Mouse (Mus musculus): ENCODE measurements around the gene Gpr55. TPM values are rescaled to one million over a fixed set of nuclear protein-coding genes. Genes with fewer than 3 reads are reported as not detected.

Gpr55 gene
- total RNA-seq, 2 experiments from 2014 or later = 0.11 TPM

DNA sequence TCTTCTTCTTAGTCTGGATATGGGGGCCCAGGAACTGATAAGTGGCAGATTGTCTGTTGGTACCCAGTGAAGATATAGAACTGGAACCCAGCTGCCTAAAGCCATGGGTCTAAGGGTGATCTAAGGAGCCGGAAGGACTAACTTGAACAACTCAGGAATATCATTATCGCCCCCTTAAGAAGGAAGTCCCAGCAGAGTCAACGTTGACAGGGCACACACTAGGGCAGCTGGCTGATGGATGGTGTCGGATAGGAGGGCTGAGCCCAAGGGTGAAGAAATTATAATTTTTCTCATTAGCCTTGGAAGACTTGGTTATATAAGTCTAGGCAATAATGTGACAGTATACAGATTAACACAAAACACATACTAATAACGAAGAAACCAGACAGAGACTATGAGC is 64.7 kb downstream of the Gpr55 start:
- DNase-seq (ENCODE audit: low spot score in 2 of 2) = no peak
- intact Hi-C loops (cut with DNase I) = no loop called here

DNA sequence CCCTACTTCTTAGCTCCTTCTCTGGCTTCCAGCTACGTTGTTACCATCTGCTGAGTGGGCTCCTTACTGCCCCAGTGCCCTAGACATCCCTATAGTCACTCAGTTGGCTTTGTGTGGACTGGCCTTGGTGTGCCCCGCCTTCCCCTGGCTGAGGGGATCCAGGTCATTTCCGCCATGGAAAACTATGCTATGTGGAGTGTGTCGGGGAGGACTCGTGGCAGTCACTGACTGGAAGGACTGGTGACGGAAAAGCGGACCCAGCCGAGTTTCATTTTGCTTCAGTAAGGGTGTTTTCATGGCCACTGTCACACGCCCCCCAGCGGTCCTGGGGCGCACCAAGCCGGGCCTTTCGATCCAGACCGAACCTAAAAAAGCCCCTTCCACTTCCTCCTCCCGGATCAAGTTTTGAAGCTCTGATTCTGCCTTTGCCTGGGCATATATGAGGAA is 65.4 kb downstream of the Gpr55 start:
- peak; percentile 74 to 84 for DNase-seq (ENCODE audit: low spot score in 2 of 2)
- intact Hi-C loops (cut with DNase I) = loop anchor here (2.0 kb wide), 3 partner anchors 25 to 43 kb away; no protein-coding TSS in a partner anchor

DNA sequence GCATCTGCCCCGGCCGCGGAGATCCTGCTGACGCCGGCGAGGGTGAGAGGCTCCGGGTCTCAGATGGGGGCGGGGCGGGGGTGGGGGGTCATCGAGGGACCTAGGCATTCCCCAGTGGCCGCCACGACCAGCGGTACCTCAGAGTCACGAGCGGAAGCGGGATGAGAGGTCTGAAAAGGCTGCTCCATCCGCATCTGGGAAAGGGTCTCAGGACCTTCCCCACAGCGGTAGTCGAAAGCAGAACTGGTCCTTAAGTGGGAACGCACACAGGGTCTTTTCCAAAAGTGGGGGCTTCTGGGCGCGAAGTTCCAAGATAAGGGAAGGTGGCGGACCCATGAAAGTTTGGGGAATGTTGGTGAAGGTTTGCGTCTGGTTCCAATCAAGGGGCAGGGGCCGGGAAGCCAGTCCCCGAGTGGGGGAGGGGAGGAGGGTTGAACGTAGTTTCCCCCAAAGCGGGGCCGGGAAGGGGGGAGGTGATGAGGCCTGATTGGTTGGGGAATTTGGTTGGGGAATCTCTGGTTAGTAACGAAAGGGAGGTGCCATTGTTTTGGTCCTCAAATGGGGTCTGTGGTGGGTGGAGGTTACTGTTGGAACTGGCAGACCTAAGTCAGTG is 66.0 kb downstream of the Gpr55 start:
- intact Hi-C loops (cut with DNase I) = loop anchor here (2.0 kb wide), 3 partner anchors 24 to 42 kb away; no protein-coding TSS in a partner anchor
- DNase-seq (ENCODE audit: low spot score in 2 of 2) = peak; percentile 66 to 70

DNA sequence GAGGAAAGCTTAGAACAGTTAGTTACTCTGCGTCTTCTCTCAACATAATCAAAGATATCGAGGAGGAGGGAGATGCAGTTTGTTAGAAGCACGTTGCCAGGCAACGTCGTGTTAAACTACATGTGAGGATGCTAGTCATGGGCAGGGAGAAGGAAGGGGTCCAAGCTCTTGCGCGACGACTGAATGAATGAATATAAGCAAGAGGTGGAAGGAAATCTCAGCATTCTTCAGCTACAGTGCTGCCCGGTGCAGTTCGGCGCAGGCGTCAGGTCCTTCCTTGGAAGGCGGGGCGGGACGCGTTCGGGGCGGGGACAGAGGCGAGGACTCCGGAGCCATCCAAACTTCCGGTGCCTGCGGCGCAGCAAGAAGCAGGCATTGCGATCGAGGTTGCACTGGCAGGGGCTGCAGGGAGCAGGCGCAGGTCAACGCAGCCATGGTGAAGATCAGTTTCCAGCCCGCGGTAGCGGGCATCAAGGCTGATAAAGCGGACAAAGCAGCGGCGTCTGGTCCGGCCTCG is 66.5 kb downstream of the Gpr55 start, which contains the start of gene Itm2c:
Gene Itm2c, plus strand, starts transcription at position 51 of the 517 bp plus-strand sequence.
- intact Hi-C loops (cut with DNase I) = loop anchor here (2.0 kb wide), 3 partner anchors 23 to 41 kb away; no protein-coding TSS in a partner anchor
- peak; percentile 91 to 92 for DNase-seq (ENCODE audit: low spot score in 2 of 2)

Other genes starting within 250 kb of the Gpr55 start
- under 1 TPM; 0.61 to 0.83 TPM for gene A630001G21Rik, start 182.4 kb downstream of the Gpr55 start, total RNA-seq (2021)
- 100 to 1,000 TPM; 133 to 143 TPM for gene Cab39, start 167.6 kb downstream of the Gpr55 start, total RNA-seq (2021)
- gene Itm2c, start 66.7 kb downstream of the Gpr55 start, total RNA-seq (2021) = 100 to 1,000 TPM; 521 to 559 TPM
- 1 to 10 TPM; 7.8 to 9.6 TPM for gene 4933407L21Rik, start 32.5 kb downstream of the Gpr55 start, total RNA-seq (2021)
- gene Spata3, start 55.8 kb upstream of the Gpr55 start, total RNA-seq (2021) = under 1 TPM; 0.46 to 0.47 TPM
- 1 to 10 TPM; 5.2 to 7.5 TPM for gene 2810459M11Rik, start 84.9 kb upstream of the Gpr55 start, total RNA-seq (2021)
- 100 to 1,000 TPM; 110 to 112 TPM for gene Psmd1, start 103.4 kb upstream of the Gpr55 start, total RNA-seq (2021)
- under 1 TPM; 0.22 to 0.25 TPM for gene Htr2b, start 151.0 kb upstream of the Gpr55 start, total RNA-seq (2021)
- 1 to 10 TPM; 2.0 to 4.1 TPM for gene Gm21972, start 172.6 kb upstream of the Gpr55 start, total RNA-seq (2021)
- 10 to 100 TPM; 37.6 to 40.2 TPM for gene Armc9, start 193.8 kb upstream of the Gpr55 start, total RNA-seq (2021)

Data from left cerebral cortex, postnatal 14 days (tissue).